Mouse (Mus musculus) lung, embryonic 14.5 days (tissue): Measurements from ENCODE around the gene Mpp4. TPM values are rescaled to one million over a fixed set of nuclear protein-coding genes. Genes with fewer than 3 reads are reported as not detected.

Experiments used
- ATAC-seq: fragments of 200-750 bp; cut with Nextera tagmentation; 2 replicates; pipeline ENCODE4 v1.8.0; 2017; ENCODE audit warnings: mild to moderate bottlenecking, moderate TSS enrichment, moderate library complexity; ENCODE audit not compliant: insufficient read depth
- DNase-seq: peaks from one replicate; pipeline ENCODE4 v3.0.0-alpha.2; 2015
- H3K27ac ChIP-seq: fragments of 300-500 bp; sonication (generic); 2 replicates; pipeline ENCODE4 v1.5.1; 2014; ENCODE audit warnings: low read depth, mild to moderate bottlenecking, moderate library complexity
- H3K27me3 ChIP-seq: fragments of 300-500 bp; sonication (generic); 2 replicates; pipeline ENCODE4 v1.6.1; 2014; ENCODE audit warnings: low read length, control low read depth; ENCODE audit not compliant: insufficient read depth
- H3K36me3 ChIP-seq: fragments of 300-500 bp; sonication (generic); 2 replicates; pipeline ENCODE4 v1.6.1; 2014; ENCODE audit warnings: control low read depth; ENCODE audit not compliant: insufficient read depth
- H3K4me1 ChIP-seq: fragments of 300-500 bp; sonication (generic); 2 replicates; pipeline ENCODE4 v1.6.1; 2014; ENCODE audit warnings: antibody characterized with exemption, control low read depth; ENCODE audit not compliant: insufficient read depth
- H3K4me2 ChIP-seq: fragments of 300-500 bp; sonication (generic); 2 replicates; pipeline ENCODE4 v1.6.1; 2014; ENCODE audit warnings: mild to moderate bottlenecking
- H3K4me3 ChIP-seq: fragments of 300-500 bp; sonication (generic); 2 replicates; pipeline ENCODE4 v1.5.1; 2014; ENCODE audit warnings: low read depth, low read length
- H3K9ac ChIP-seq: fragments of 300-500 bp; sonication (generic); 2 replicates; pipeline ENCODE4 v1.6.1; 2014
- H3K9me3 ChIP-seq: fragments of 300-500 bp; sonication (generic); 2 replicates; pipeline ENCODE4 v1.6.1; 2016; ENCODE audit warnings: low read depth, low read length, control low read depth
- CTCF ChIP-seq: IDR thresholded peaks from 2 replicates; pipeline ENCODE4 v1.5.1; 2016; ENCODE audit warnings: antibody characterized with exemption, low read depth
- WGBS: fragments of 180-500 bp; shearing (Covaris S2); extraction: QIAGEN DNeasy Blood & Tissue Kit; methylation state at CpG from one replicate; pipeline ENCODE4 v1.1.7; 2014; 5-methylcytosine and 5-hydroxymethylcytosine counted together
- polyA plus RNA-seq: library from polyadenylated mRNA; unstranded; fragments of >200 nt; fragmentation: Nextera tagmentation; extraction: Ambion mirVana; gene quantifications from 2 replicates; pipeline ENCODE4 v1.2.1, GENCODE M21; 2014

The Mpp4 gene
- polyA plus RNA-seq, 1 experiment from 2014 or later = 0.11 TPM

- 70% methylated on average over 1 of the region's 1 CpGs for WGBS
- H3K36me3 ChIP-seq = peaks cover 33% of the 10 kb centered on the region
- no peaks in the 10 kb centered on the region for H3K27me3 ChIP-seq
- H3K9ac ChIP-seq = no peak overlapping the region
- no peaks in the 10 kb centered on the region for H3K9me3 ChIP-seq
- no peak overlapping the region for H3K4me2 ChIP-seq
- DNase-seq = no peak
- no peak overlapping the region for H3K4me3 ChIP-seq
- no peak for TF ChIP-seq CTCF
- no peak for ATAC-seq
- no peaks in the 10 kb centered on the region for H3K4me1 ChIP-seq
- no peak overlapping the region for H3K27ac ChIP-seq
Observed at GRCm38 (mm10) chr1:59201561-59201960, 38.4 kb upstream of the Mpp4 start.

- WGBS = 73% methylated on average over 5 of the region's 5 CpGs
- Histone ChIP-seq H3K9ac (no peak overlapping the region), H3K36me3 (peaks cover 35% of the 10 kb centered on the region), H3K9me3 (no peaks in the 10 kb centered on the region), H3K4me1 (no peaks in the 10 kb centered on the region), H3K4me3 (no peak overlapping the region), H3K27me3 (no peaks in the 10 kb centered on the region), H3K4me2 (no peak overlapping the region), H3K27ac (no peak overlapping the region)
- no peak for TF ChIP-seq CTCF
- no peak for DNase-seq
- ATAC-seq = no peak
Observed at GRCm38 (mm10) chr1:59200960-59201359, 37.8 kb upstream of the Mpp4 start.

GRCm38 (mm10) chr1:59194979-59195378 is 31.8 kb upstream of the Mpp4 start:
- H3K9me3 ChIP-seq = no peaks in the 10 kb centered on the region
- TF ChIP-seq CTCF = no peak
- H3K27ac ChIP-seq = no peak overlapping the region
- no peaks in the 10 kb centered on the region for H3K4me1 ChIP-seq
- H3K36me3 ChIP-seq = peaks cover 37% of the 10 kb centered on the region
- no peak overlapping the region for H3K9ac ChIP-seq
- DNase-seq (no peak), ATAC-seq (no peak)
- H3K27me3 ChIP-seq = no peaks in the 10 kb centered on the region
- H3K4me3 ChIP-seq = no peak overlapping the region
- H3K4me2 ChIP-seq = no peak overlapping the region
- WGBS = 44% methylated on average over 6 of the region's 6 CpGs

- Histone ChIP-seq H3K9me3 (no peaks in the 10 kb centered on the region), H3K4me2 (no peak overlapping the region), H3K27me3 (no peaks in the 10 kb centered on the region), H3K36me3 (peaks cover 23% of the 10 kb centered on the region), H3K4me3 (no peak overlapping the region), H3K27ac (no peak overlapping the region), H3K9ac (no peak overlapping the region), H3K4me1 (no peaks in the 10 kb centered on the region)
- ATAC-seq (no peak), DNase-seq (no peak)
- whole genome bisulfite sequencing = 79% methylated on average over 5 of the region's 5 CpGs
- TF ChIP-seq CTCF = no peak
Observed at GRCm38 (mm10) chr1:59187786-59188185, 24.6 kb upstream of the Mpp4 start.

- no peak for TF ChIP-seq CTCF
- H3K4me1 ChIP-seq = no peaks in the 10 kb centered on the region
- H3K4me3 ChIP-seq = no peak overlapping the region
- H3K27me3 ChIP-seq = no peaks in the 10 kb centered on the region
- peaks cover 27% of the 10 kb centered on the region for H3K36me3 ChIP-seq
- no peaks in the 10 kb centered on the region for H3K9me3 ChIP-seq
- H3K4me2 ChIP-seq = no peak overlapping the region
- 72% methylated on average over 10 of the region's 10 CpGs for WGBS
- H3K27ac ChIP-seq = no peak overlapping the region
- DNase-seq (no peak), ATAC-seq (no peak)
- H3K9ac ChIP-seq = no peak overlapping the region
Observed at GRCm38 (mm10) chr1:59186317-59186716, 23.1 kb upstream of the Mpp4 start.

GRCm38 (mm10) chr1:59185410-59185809 is 22.2 kb upstream of the Mpp4 start:
- no peaks in the 10 kb centered on the region for H3K27me3 ChIP-seq
- ATAC-seq (no peak), DNase-seq (no peak)
- no peak overlapping the region for H3K4me2 ChIP-seq
- H3K9ac ChIP-seq = no peak overlapping the region
- no peak overlapping the region for H3K4me3 ChIP-seq
- no peaks in the 10 kb centered on the region for H3K4me1 ChIP-seq
- WGBS = 81% methylated on average over 9 of the region's 9 CpGs
- H3K36me3 ChIP-seq = peaks cover 18% of the 10 kb centered on the region
- no peak for TF ChIP-seq CTCF
- no peaks in the 10 kb centered on the region for H3K9me3 ChIP-seq
- no peak overlapping the region for H3K27ac ChIP-seq

GRCm38 (mm10) chr1:59183045-59183444 is 19.9 kb upstream of the Mpp4 start:
- WGBS = 89% methylated on average over 4 of the region's 4 CpGs
- peaks cover 27% of the 10 kb centered on the region for H3K36me3 ChIP-seq
- H3K27ac ChIP-seq = no peak overlapping the region
- no peak for ATAC-seq
- no peak for TF ChIP-seq CTCF
- H3K4me3 ChIP-seq = no peak overlapping the region
- H3K4me2 ChIP-seq = no peak overlapping the region
- no peaks in the 10 kb centered on the region for H3K27me3 ChIP-seq
- no peak overlapping the region for H3K9ac ChIP-seq
- no peaks in the 10 kb centered on the region for H3K4me1 ChIP-seq
- DNase-seq = no peak
- H3K9me3 ChIP-seq = no peaks in the 10 kb centered on the region

- no peaks in the 10 kb centered on the region for H3K4me1 ChIP-seq
- DNase-seq (no peak), ATAC-seq (no peak)
- no peaks in the 10 kb centered on the region for H3K27me3 ChIP-seq
- H3K36me3 ChIP-seq = peaks cover 32% of the 10 kb centered on the region
- no peak overlapping the region for H3K9ac ChIP-seq
- TF ChIP-seq CTCF = no peak
- H3K27ac ChIP-seq = no peak overlapping the region
- H3K9me3 ChIP-seq = no peaks in the 10 kb centered on the region
- WGBS = 92% methylated on average over 2 of the region's 2 CpGs
- H3K4me2 ChIP-seq = no peak overlapping the region
- H3K4me3 ChIP-seq = no peak overlapping the region
Observed at GRCm38 (mm10) chr1:59182373-59182772, 19.2 kb upstream of the Mpp4 start.
